Mouse (Mus musculus): ENCODE data around the gene Npepl1.

The Npepl1 gene

GRCm38 (mm10) chr2:174110783-174111549 is 817 bp downstream of the Npepl1 start:
- DNase-seq: no peak

DNA sequence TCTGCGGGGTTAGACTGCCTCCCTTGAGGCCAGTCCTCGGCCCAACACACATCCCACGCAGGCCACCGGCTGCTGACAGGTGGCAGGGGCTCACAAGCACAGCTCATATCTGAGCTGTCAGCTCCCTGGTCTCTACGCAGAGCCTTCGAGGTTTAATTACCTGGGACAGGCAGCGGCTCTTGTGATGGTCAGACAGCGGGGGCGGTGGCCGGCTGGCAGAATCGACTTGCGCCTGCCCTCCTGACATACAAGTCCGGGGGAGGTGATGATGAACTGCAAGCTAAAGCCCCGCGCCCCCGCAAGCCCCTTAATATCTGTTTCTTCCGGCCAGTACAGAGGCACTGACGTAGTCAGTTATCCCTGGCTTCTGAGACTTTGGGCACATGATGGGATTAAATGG is 2.8 kb downstream of the Npepl1 start:
- DNase-seq: no peak

- DNase-seq: no peak
Observed at GRCm38 (mm10) chr2:174114148-174114864, 4.2 kb downstream of the Npepl1 start.

GRCm38 (mm10) chr2:174116929-174117328 is 6.8 kb downstream of the Npepl1 start:
- no peak for DNase-seq

DNA sequence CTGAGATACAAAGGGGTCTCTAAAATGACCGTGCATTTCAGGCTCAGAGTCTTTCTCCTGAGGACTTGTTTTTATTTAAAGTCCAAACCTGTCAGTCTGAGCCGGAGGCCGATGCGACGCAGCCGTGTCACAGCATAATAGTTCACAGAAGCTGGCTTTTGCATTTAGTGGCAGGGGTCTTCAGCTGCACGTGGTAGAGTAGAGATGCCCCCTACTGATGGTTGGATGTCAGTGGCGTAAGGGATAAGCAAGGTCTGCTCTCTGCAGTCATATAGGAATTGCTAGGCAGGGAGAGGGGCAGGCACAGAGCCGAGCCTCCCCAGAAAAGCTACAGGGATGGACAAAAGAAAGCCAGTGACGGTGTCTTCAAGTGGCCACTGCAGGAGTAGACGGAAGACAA is 8.0 kb downstream of the Npepl1 start:
- DNase-seq: no peak

GRCm38 (mm10) chr2:174119259-174119658 is 9.1 kb downstream of the Npepl1 start:
- DNase-seq: no peak

- DNase-seq: no peak
Observed at GRCm38 (mm10) chr2:174120631-174121030, 10.5 kb downstream of the Npepl1 start.

- no peak for DNase-seq
Observed at GRCm38 (mm10) chr2:174121411-174121947, 11.3 kb downstream of the Npepl1 start.

GRCm38 (mm10) chr2:174122331-174122730 is 12.2 kb downstream of the Npepl1 start:
- DNase-seq: no peak

DNA sequence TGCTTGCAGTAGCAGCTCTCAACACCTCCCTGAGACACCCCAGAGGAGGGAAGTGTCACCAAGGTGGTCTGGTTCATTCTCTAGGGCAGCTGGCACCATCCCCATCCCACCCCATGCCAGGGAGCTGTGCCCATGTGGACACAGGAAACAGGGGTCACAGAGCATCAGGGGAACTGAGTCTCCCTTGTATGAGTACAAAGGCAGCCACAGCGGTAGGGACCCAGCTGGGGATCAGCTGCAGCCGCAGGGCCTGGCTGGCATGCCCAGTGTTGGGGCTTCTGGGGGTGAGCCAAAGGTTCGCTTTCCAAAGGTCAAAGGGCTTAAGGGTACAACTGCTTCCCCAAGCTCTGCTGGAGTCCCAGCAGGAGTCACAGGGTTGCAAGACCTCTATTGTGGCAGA is 13.6 kb downstream of the Npepl1 start:
- DNase-seq: no peak

DNA sequence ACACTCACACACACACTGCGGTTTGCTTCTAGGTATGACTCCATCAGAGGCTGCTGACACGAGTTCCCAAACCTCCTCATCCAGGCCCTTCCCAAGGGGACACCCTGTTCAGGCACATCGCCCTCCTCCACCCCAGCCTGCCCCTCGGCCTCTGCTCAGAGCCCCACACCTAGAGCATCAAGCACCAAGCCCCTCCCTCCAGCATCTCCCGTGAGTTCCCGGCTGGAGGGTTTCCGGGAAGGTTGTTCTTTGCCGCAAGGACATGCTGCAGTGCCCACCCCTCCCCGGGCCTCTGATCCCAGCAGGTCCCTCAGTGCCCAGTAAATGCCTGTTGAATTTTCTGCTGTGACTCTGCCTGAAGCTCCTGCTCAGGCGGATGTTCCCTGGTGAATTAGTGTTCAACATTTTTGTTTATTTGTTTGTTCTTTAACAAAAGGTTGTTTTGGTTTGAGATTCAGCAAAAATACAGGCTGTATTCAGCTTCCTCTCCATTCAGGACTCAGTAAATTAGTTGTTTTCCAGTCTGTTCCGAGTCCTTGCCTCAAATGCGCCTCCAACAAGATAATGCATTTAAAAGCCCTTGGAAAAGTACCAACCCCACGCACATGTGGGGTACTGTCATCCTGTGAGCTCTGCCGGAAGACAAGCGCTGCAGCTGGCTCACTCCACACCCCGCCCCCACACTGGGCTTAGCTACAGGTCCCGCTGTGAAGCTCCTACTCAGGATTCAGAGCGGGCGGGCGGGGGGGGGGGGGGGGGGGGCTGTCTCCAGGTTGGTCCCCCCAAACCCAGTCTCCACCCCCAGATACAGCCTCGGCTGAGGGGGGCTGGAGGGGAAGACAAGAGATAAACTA is 16.6 kb downstream of the Npepl1 start:
- no peak for DNase-seq

DNA sequence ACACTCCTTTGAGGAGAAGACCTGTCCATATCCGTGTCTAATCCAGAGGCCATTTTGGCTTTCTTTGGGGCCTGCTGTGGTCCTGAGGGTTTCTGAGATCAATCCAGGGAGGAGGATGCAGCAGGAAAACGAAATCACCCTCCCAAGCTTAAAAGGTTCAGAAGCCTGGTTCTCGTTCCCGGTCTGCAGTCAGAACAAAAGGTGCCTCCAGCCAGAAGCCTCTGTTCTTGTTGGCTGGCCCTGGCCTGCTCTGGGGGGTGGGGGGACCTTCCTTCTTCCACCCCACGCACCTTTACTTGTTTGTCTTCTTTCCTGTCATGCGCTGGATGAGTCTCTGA is 17.2 kb downstream of the Npepl1 start:
- no peak for DNase-seq

- no peak for DNase-seq
Observed at GRCm38 (mm10) chr2:174128926-174129325, 18.8 kb downstream of the Npepl1 start.

- DNase-seq: no peak
Observed at GRCm38 (mm10) chr2:174130468-174131097, 20.4 kb downstream of the Npepl1 start.

DNA sequence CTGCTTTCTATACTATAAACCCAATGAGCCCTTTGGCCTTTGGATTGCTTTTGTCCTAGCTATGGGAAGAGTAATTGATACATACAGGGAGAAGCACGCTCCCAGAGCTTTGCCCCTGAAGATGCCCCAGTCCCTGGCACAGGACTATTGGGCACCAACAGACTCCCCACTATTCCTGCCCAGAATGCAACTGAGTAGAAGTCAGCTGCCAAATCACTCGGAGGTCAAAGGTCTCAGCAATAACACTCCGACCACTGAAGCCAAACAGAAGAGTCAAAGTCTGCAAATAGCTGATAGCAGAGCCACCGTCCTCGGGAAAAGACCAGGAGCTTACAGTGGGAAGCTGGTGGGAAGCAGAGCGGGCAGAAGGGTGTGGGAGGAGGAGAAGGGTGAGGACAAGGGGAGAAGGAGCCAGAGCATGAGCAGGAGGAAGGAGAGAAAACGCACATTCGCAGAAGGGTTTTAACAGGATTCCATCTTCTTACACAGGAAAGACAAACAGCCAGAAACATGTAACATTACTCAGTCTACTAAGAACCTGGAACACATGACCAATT is 22.3 kb downstream of the Npepl1 start:
- no peak for DNase-seq

DNA sequence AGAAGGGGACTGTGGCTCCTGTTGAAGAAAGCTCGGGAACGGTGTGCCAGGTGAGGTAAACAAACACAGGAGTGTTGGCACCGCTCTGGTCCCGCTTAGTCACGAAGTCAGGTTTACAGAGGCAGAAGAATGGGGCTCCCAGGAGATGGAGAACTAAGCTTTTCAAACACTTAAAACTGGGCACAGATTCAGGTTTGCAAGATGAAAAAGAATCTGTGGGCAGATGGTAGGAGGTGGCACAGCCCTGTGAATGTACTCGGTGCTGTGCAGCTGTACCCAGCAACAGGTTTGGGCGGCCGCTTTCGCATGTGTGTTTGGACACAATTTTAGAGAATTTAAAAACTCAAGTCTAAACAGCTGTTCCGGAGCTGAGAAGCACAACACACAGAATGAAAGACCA is 48.9 kb downstream of the Npepl1 start:
- no peak for DNase-seq

DNA sequence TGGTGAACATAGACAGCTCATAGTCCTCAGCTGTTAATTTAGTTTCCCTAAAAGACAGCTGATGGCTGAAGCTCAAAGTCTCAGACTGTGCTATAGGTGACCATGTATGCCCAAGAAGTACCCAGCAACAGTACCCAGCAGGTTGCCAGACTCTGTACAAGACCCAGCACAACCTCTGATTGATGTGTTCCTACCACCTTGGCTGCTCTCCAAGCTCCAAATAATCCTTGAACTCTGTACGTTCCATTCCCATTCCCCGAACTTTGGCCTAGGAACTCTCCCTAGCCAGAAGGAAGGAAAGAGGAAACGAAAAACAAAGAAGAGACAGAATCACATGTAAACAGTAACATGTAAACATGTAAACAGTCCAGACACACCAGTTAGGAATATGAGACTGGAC is 50.3 kb downstream of the Npepl1 start:
- no peak for DNase-seq

Measured in spleen, adult 18-20 months (tissue).